Mouse (Mus musculus): ENCODE results near the gene Kyat1.
"Not testable (repeated sequence)": the region's sequence is repeated elsewhere in the genome, so short reads cannot be mapped to it uniquely, and the experiment has no call there.

Gene Kyat1

GRCm38 (mm10) chr2:30171371-30171996, 34.2 kb downstream of the Kyat1 start, which contains the start of gene Endog:
Gene Endog, plus strand, starts transcription at chr2:30171493.
- peak; percentile 86 to 91 for DNase-seq

- DNase-seq, result peak in 1 of 2 experiments; percentile 12
Observed at GRCm38 (mm10) chr2:30166677-30167076, 39.0 kb downstream of the Kyat1 start.

- peak in 1 of 2 experiments; percentile 14 for DNase-seq
Observed at GRCm38 (mm10) chr2:30164340-30164932, 41.2 kb downstream of the Kyat1 start.

- DNase-seq, result peak in 1 of 2 experiments; percentile 39
Observed at GRCm38 (mm10) chr2:30161809-30162208, 43.8 kb downstream of the Kyat1 start.

- DNase-seq, result not testable (repeated sequence)
Observed at GRCm38 (mm10) chr2:30159871-30160270, 45.8 kb downstream of the Kyat1 start.

GRCm38 (mm10) chr2:30152616-30153015, 53.0 kb downstream of the Kyat1 start:
- DNase-seq, result no peak

GRCm38 (mm10) chr2:30151840-30152239, 53.8 kb downstream of the Kyat1 start:
- no peak for DNase-seq

- peak; percentile 73 to 90 for DNase-seq
Observed at GRCm38 (mm10) chr2:30147466-30147865, 58.2 kb downstream of the Kyat1 start.

- DNase-seq, result no peak
Observed at GRCm38 (mm10) chr2:30144436-30144835, 61.2 kb downstream of the Kyat1 start.

GRCm38 (mm10) chr2:30140021-30140420, 65.6 kb downstream of the Kyat1 start:
- DNase-seq, result not testable (repeated sequence)

- no peak for DNase-seq
Observed at GRCm38 (mm10) chr2:30136458-30136857, 69.2 kb downstream of the Kyat1 start.
